Mouse (Mus musculus): ENCODE measurements around the gene Babam2. TPM values are rescaled to one million over a fixed set of nuclear protein-coding genes. Genes with fewer than 3 reads are reported as not detected.

The Babam2 gene
- polyA plus RNA-seq, 1 experiment, result 25.9 TPM

GRCm38 (mm10) chr5:31678000-31678399 lies 19.5 kb upstream of the Babam2 start:
- H3K4me3 ChIP-seq (replicated peaks; ENCODE audit: control insufficient read depth, low read depth, low read length), result no peak overlapping the region
- TF ChIP-seq POLR2A (IDR thresholded peaks at IDR 0.05; ENCODE audit: borderline replicate concordance, control insufficient read depth, low read depth, low read length) (no peak), CTCF (IDR thresholded peaks at IDR 0.05; ENCODE audit: control insufficient read depth, insufficient read depth, low read length) (no peak)
- 84% methylated on average over 1 of the region's 1 CpGs for WGBS
- no peak overlapping the region for H3K27ac ChIP-seq (ENCODE audit: control insufficient read depth, insufficient read depth, low read depth, low read length, poor library complexity)
- no peaks in the 10 kb centered on the region for H3K4me1 ChIP-seq (ENCODE audit: control insufficient read depth, insufficient read depth, low read length)

GRCm38 (mm10) chr5:31680183-31680582 lies 17.3 kb upstream of the Babam2 start:
- Histone ChIP-seq H3K27ac (ENCODE audit: control insufficient read depth, insufficient read depth, low read depth, low read length, poor library complexity) (no peak overlapping the region), H3K4me3 (replicated peaks; ENCODE audit: control insufficient read depth, low read depth, low read length) (no peak overlapping the region), H3K4me1 (ENCODE audit: control insufficient read depth, insufficient read depth, low read length) (no peaks in the 10 kb centered on the region)
- WGBS, result 45% methylated on average over 4 of the region's 4 CpGs
- TF ChIP-seq CTCF (IDR thresholded peaks at IDR 0.05; ENCODE audit: control insufficient read depth, insufficient read depth, low read length), result no peak
- TF ChIP-seq POLR2A (IDR thresholded peaks at IDR 0.05; ENCODE audit: borderline replicate concordance, control insufficient read depth, low read depth, low read length), result no peak

DNA sequence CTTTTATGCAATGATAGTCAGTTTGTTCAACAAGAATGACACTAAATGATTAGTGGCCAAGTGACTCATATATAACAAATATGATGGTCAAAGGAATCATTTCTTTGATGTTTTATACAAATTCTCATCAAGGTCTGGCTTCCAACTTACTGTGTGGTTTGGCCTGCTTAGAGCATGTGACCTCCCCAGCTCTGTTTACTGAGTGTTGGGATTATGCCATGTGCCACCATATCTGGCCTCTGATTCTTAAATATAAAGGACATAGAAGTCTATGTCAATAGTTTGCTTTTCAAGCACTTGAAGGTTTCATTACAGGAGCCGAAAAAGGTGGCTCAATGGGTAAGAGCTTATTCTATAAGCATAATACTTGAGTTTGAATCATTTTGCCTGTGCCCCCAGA lies 15.2 kb upstream of the Babam2 start:
- no peak overlapping the region for H3K4me3 ChIP-seq (replicated peaks; ENCODE audit: control insufficient read depth, low read depth, low read length)
- H3K27ac ChIP-seq (ENCODE audit: control insufficient read depth, insufficient read depth, low read depth, low read length, poor library complexity), result no peak overlapping the region
- WGBS, result 78% methylated on average over 1 of the region's 1 CpGs
- no peak for TF ChIP-seq CTCF (IDR thresholded peaks at IDR 0.05; ENCODE audit: control insufficient read depth, insufficient read depth, low read length)
- no peak for TF ChIP-seq POLR2A (IDR thresholded peaks at IDR 0.05; ENCODE audit: borderline replicate concordance, control insufficient read depth, low read depth, low read length)
- H3K4me1 ChIP-seq (ENCODE audit: control insufficient read depth, insufficient read depth, low read length), result no peaks in the 10 kb centered on the region; the same call in 1 of the 2 replicates

- Histone ChIP-seq H3K4me1 (ENCODE audit: control insufficient read depth, insufficient read depth, low read length) (no peaks in the 10 kb centered on the region; the same call in 1 of the 2 replicates), H3K27ac (ENCODE audit: control insufficient read depth, insufficient read depth, low read depth, low read length, poor library complexity) (no peak overlapping the region; the same call in 1 of the 2 replicates), H3K4me3 (replicated peaks; ENCODE audit: control insufficient read depth, low read depth, low read length) (no peak overlapping the region)
- no peak for TF ChIP-seq CTCF (IDR thresholded peaks at IDR 0.05; ENCODE audit: control insufficient read depth, insufficient read depth, low read length)
- WGBS, result 54% methylated on average over 2 of the region's 2 CpGs
Observed at GRCm38 (mm10) chr5:31686040-31686439, 11.4 kb upstream of the Babam2 start.

DNA sequence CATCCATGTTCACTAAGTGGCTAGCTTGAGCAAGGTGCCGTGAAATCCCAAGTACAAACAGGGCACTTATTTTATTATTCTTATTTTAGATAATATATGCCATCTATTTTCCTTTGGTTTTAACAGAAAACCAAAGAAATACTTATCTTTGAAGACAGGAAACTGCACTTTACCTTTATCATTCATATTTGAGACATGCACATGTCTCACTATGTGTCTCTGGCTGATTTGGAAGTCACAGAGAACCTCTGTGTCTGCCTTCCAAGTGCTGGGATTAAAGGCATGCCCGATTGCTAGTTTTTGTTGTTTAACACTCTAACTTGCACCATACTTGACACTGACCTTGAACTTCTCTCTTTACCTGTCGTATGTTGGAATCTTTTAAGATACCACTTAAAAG lies 9.5 kb upstream of the Babam2 start:
- H3K4me3 ChIP-seq (replicated peaks; ENCODE audit: control insufficient read depth, low read depth, low read length), result no peak overlapping the region
- no peaks in the 10 kb centered on the region; the same call in 1 of the 2 replicates for H3K4me1 ChIP-seq (ENCODE audit: control insufficient read depth, insufficient read depth, low read length)
- 66% methylated on average over 3 of the region's 3 CpGs for WGBS
- no peak for TF ChIP-seq POLR2A (IDR thresholded peaks at IDR 0.05; ENCODE audit: borderline replicate concordance, control insufficient read depth, low read depth, low read length)
- TF ChIP-seq CTCF (IDR thresholded peaks at IDR 0.05; ENCODE audit: control insufficient read depth, insufficient read depth, low read length), result no peak
- H3K27ac ChIP-seq (ENCODE audit: control insufficient read depth, insufficient read depth, low read depth, low read length, poor library complexity), result no peak overlapping the region

- Histone ChIP-seq H3K27ac (ENCODE audit: control insufficient read depth, insufficient read depth, low read depth, low read length, poor library complexity) (no peak overlapping the region), H3K4me3 (replicated peaks; ENCODE audit: control insufficient read depth, low read depth, low read length) (no peak overlapping the region), H3K4me1 (ENCODE audit: control insufficient read depth, insufficient read depth, low read length) (no peaks in the 10 kb centered on the region; the same call in 1 of the 2 replicates)
- TF ChIP-seq CTCF (IDR thresholded peaks at IDR 0.05; ENCODE audit: control insufficient read depth, insufficient read depth, low read length), result no peak
- no peak for TF ChIP-seq POLR2A (IDR thresholded peaks at IDR 0.05; ENCODE audit: borderline replicate concordance, control insufficient read depth, low read depth, low read length)
Observed at GRCm38 (mm10) chr5:31693191-31693590, 4.3 kb upstream of the Babam2 start.

- 2% methylated on average over 18 of the region's 18 CpGs for WGBS
- H3K4me1 ChIP-seq (ENCODE audit: control insufficient read depth, insufficient read depth, low read length), result no peaks in the 10 kb centered on the region; the same call in 1 of the 2 replicates
- H3K27ac ChIP-seq (ENCODE audit: control insufficient read depth, insufficient read depth, low read depth, low read length, poor library complexity), result peak within 1 kb of the TSS; percentile 99
- H3K4me3 ChIP-seq (replicated peaks; ENCODE audit: control insufficient read depth, low read depth, low read length), result peak within 1 kb of the TSS; percentile 98
- TF ChIP-seq POLR2A (IDR thresholded peaks at IDR 0.05; ENCODE audit: borderline replicate concordance, control insufficient read depth, low read depth, low read length) (peak; percentile 41; the same call in 1 of the 2 replicates), CTCF (IDR thresholded peaks at IDR 0.05; ENCODE audit: control insufficient read depth, insufficient read depth, low read length) (no peak)
Observed at GRCm38 (mm10) chr5:31696971-31697643, 377 bp upstream of the Babam2 start, which contains the start of gene Rbks. Gene Rbks, minus strand, starts transcription at chr5:31697627.

GRCm38 (mm10) chr5:31698297-31698726 lies 828 bp downstream of the Babam2 start:
- H3K4me3 ChIP-seq (replicated peaks; ENCODE audit: control insufficient read depth, low read depth, low read length), result peak overlapping the region; percentile 98
- no peaks in the 10 kb centered on the region; the same call in 1 of the 2 replicates for H3K4me1 ChIP-seq (ENCODE audit: control insufficient read depth, insufficient read depth, low read length)
- TF ChIP-seq CTCF (IDR thresholded peaks at IDR 0.05; ENCODE audit: control insufficient read depth, insufficient read depth, low read length), result peak; percentile 10; the same call in 1 of the 2 replicates
- 0 out of 2 replicates have a peak, but pooled peaks have one; percentile 7 for TF ChIP-seq POLR2A (IDR thresholded peaks at IDR 0.05; ENCODE audit: borderline replicate concordance, control insufficient read depth, low read depth, low read length)
- WGBS, result under 1% methylated on average over 16 of the region's 16 CpGs
- peak overlapping the region; percentile 99 for H3K27ac ChIP-seq (ENCODE audit: control insufficient read depth, insufficient read depth, low read depth, low read length, poor library complexity)

Measured in bone marrow, adult 2 months (tissue).